Mouse (Mus musculus): ENCODE measurements around the gene Shroom1. TPM values are rescaled to one million over a fixed set of nuclear protein-coding genes. Genes with fewer than 3 reads are reported as not detected.

Shroom1 gene
- polyA plus RNA-seq, 1 experiment = 2.4 TPM

- Histone ChIP-seq H3K27ac (ENCODE audit: insufficient read depth, low read length) (no peak overlapping the region), H3K4me1 (ENCODE audit: control insufficient read depth, insufficient read depth, low read length) (peaks cover 4% of the 10 kb centered on the region; the same call in 1 of the 2 replicates)
Observed at GRCm38 (mm10) chr11:53427993-53428715, 28.9 kb upstream of the Shroom1 start.

GRCm38 (mm10) chr11:53428716-53429057 lies 28.3 kb upstream of the Shroom1 start:
- H3K27ac ChIP-seq (ENCODE audit: insufficient read depth, low read length) = no peak overlapping the region
- peaks cover 4% of the 10 kb centered on the region; the same call in 1 of the 2 replicates for H3K4me1 ChIP-seq (ENCODE audit: control insufficient read depth, insufficient read depth, low read length)
- no peak overlapping the region for H3K4me3 ChIP-seq (ENCODE audit: insufficient read depth, low read length)
- 0 out of 2 replicates have a peak, but pooled peaks have one; percentile 7 for TF ChIP-seq POLR2A (IDR thresholded peaks at IDR 0.05; ENCODE audit: low read depth, low read length)
- no peak for TF ChIP-seq CTCF (IDR thresholded peaks at IDR 0.05; ENCODE audit: borderline replicate concordance, insufficient read depth, low read length)

More at GRCm38 (mm10) chr11:53427993-53428715, 28.9 kb upstream of the Shroom1 start:
- no peak overlapping the region for H3K4me3 ChIP-seq (ENCODE audit: insufficient read depth, low read length)
- TF ChIP-seq POLR2A (IDR thresholded peaks at IDR 0.05; ENCODE audit: low read depth, low read length) (0 out of 2 replicates have a peak, but pooled peaks have one; percentile 3), CTCF (IDR thresholded peaks at IDR 0.05; ENCODE audit: borderline replicate concordance, insufficient read depth, low read length) (no peak)

GRCm38 (mm10) chr11:53429182-53429581 lies 27.8 kb upstream of the Shroom1 start:
- Histone ChIP-seq H3K27ac (ENCODE audit: insufficient read depth, low read length) (no peak overlapping the region), H3K4me1 (ENCODE audit: control insufficient read depth, insufficient read depth, low read length) (peaks cover 4% of the 10 kb centered on the region; the same call in 1 of the 2 replicates), H3K4me3 (ENCODE audit: insufficient read depth, low read length) (peak overlapping the region; percentile 78)
- no peak for TF ChIP-seq POLR2A (IDR thresholded peaks at IDR 0.05; ENCODE audit: low read depth, low read length)

GRCm38 (mm10) chr11:53430300-53430669 lies 26.7 kb upstream of the Shroom1 start:
- TF ChIP-seq CTCF (IDR thresholded peaks at IDR 0.05; ENCODE audit: borderline replicate concordance, insufficient read depth, low read length) = no peak
- 0 out of 2 replicates have a peak, but pooled peaks have one; percentile 26 for TF ChIP-seq POLR2A (IDR thresholded peaks at IDR 0.05; ENCODE audit: low read depth, low read length)
- H3K27ac ChIP-seq (ENCODE audit: insufficient read depth, low read length) = peak overlapping the region; percentile 53

GRCm38 (mm10) chr11:53430670-53431346 lies 26.2 kb upstream of the Shroom1 start, which contains the start of the genes Uqcrq and Gdf9:
Gene Uqcrq, minus strand, starts transcription at chr11:53430831.
Gene Gdf9, plus strand, starts transcription at chr11:53431023.
- Histone ChIP-seq H3K4me1 (ENCODE audit: control insufficient read depth, insufficient read depth, low read length) (peaks cover 4% of the 10 kb centered on the region; the same call in 1 of the 2 replicates), H3K4me3 (ENCODE audit: insufficient read depth, low read length) (peak within 1 kb of the TSS; percentile 78), H3K27ac (ENCODE audit: insufficient read depth, low read length) (peak within 1 kb of the TSS; percentile 53)
- TF ChIP-seq CTCF (IDR thresholded peaks at IDR 0.05; ENCODE audit: borderline replicate concordance, insufficient read depth, low read length) (no peak), POLR2A (IDR thresholded peaks at IDR 0.05; ENCODE audit: low read depth, low read length) (peak; percentile 82)

More at GRCm38 (mm10) chr11:53430300-53430669, 26.7 kb upstream of the Shroom1 start:
- Histone ChIP-seq H3K4me3 (ENCODE audit: insufficient read depth, low read length) (peak overlapping the region; percentile 78), H3K4me1 (ENCODE audit: control insufficient read depth, insufficient read depth, low read length) (peaks cover 4% of the 10 kb centered on the region; the same call in 1 of the 2 replicates)

- Histone ChIP-seq H3K27ac (ENCODE audit: insufficient read depth, low read length) (peak overlapping the region; percentile 12; the same call in 1 of the 2 replicates), H3K4me3 (ENCODE audit: insufficient read depth, low read length) (peak overlapping the region; percentile 33), H3K4me1 (ENCODE audit: control insufficient read depth, insufficient read depth, low read length) (peaks cover 4% of the 10 kb centered on the region; the same call in 1 of the 2 replicates)
- TF ChIP-seq POLR2A (IDR thresholded peaks at IDR 0.05; ENCODE audit: low read depth, low read length) = no peak
- TF ChIP-seq CTCF (IDR thresholded peaks at IDR 0.05; ENCODE audit: borderline replicate concordance, insufficient read depth, low read length) = no peak
Observed at GRCm38 (mm10) chr11:53431347-53432056, 25.5 kb upstream of the Shroom1 start.

GRCm38 (mm10) chr11:53433057-53433456 lies 23.9 kb upstream of the Shroom1 start:
- no peak for TF ChIP-seq POLR2A (IDR thresholded peaks at IDR 0.05; ENCODE audit: low read depth, low read length)
- TF ChIP-seq CTCF (IDR thresholded peaks at IDR 0.05; ENCODE audit: borderline replicate concordance, insufficient read depth, low read length) = no peak
- H3K27ac ChIP-seq (ENCODE audit: insufficient read depth, low read length) = no peak overlapping the region
- H3K4me1 ChIP-seq (ENCODE audit: control insufficient read depth, insufficient read depth, low read length) = peaks cover 4% of the 10 kb centered on the region; the same call in 1 of the 2 replicates
- H3K4me3 ChIP-seq (ENCODE audit: insufficient read depth, low read length) = no peak overlapping the region

GRCm38 (mm10) chr11:53435504-53435903 lies 21.5 kb upstream of the Shroom1 start:
- Histone ChIP-seq H3K4me3 (ENCODE audit: insufficient read depth, low read length) (no peak overlapping the region), H3K27ac (ENCODE audit: insufficient read depth, low read length) (no peak overlapping the region), H3K4me1 (ENCODE audit: control insufficient read depth, insufficient read depth, low read length) (no peaks in the 10 kb centered on the region)
- no peak for TF ChIP-seq POLR2A (IDR thresholded peaks at IDR 0.05; ENCODE audit: low read depth, low read length)
- TF ChIP-seq CTCF (IDR thresholded peaks at IDR 0.05; ENCODE audit: borderline replicate concordance, insufficient read depth, low read length) = no peak

GRCm38 (mm10) chr11:53436338-53436737 lies 20.7 kb upstream of the Shroom1 start:
- Histone ChIP-seq H3K4me1 (ENCODE audit: control insufficient read depth, insufficient read depth, low read length) (no peaks in the 10 kb centered on the region), H3K4me3 (ENCODE audit: insufficient read depth, low read length) (no peak overlapping the region)

More at GRCm38 (mm10) chr11:53436338-53436737, 20.7 kb upstream of the Shroom1 start:
- TF ChIP-seq POLR2A (IDR thresholded peaks at IDR 0.05; ENCODE audit: low read depth, low read length) = no peak
- no peak for TF ChIP-seq CTCF (IDR thresholded peaks at IDR 0.05; ENCODE audit: borderline replicate concordance, insufficient read depth, low read length)
- no peak overlapping the region for H3K27ac ChIP-seq (ENCODE audit: insufficient read depth, low read length)
